Mouse (Mus musculus) midbrain, embryonic 12.5 days (tissue): ENCODE measurements around the gene Chrna4. TPM values are rescaled to one million over a fixed set of nuclear protein-coding genes. Genes with fewer than 3 reads are reported as not detected.

Source experiments
- ATAC-seq: fragments of 200-750 bp; cut with Nextera tagmentation; 2 replicates; pipeline ENCODE4 v1.8.0; 2017; ENCODE audit warnings: low read depth, moderate TSS enrichment, moderate library complexity; ENCODE audit not compliant: low FRiP score
- H3K27ac ChIP-seq: fragments of 300-500 bp; sonication (generic); replicated peaks from 2 replicates; pipeline ENCODE4 v1.5.1; 2016; ENCODE audit warnings: mild to moderate bottlenecking
- H3K27me3 ChIP-seq: fragments of 300-500 bp; sonication (generic); 2 replicates; pipeline ENCODE4 v1.6.1; 2016; ENCODE audit warnings: mild to moderate bottlenecking
- H3K36me3 ChIP-seq: fragments of 300-500 bp; sonication (generic); 2 replicates; pipeline ENCODE4 v1.6.1; 2016
- H3K4me1 ChIP-seq: fragments of 300-500 bp; sonication (generic); 2 replicates; pipeline ENCODE4 v1.6.1; 2016
- H3K4me2 ChIP-seq: fragments of 300-500 bp; sonication (generic); replicated peaks from 2 replicates; pipeline ENCODE4 v1.6.1; 2016; ENCODE audit warnings: mild to moderate bottlenecking, moderate library complexity
- H3K4me3 ChIP-seq: fragments of 300-500 bp; sonication (generic); 2 replicates; pipeline ENCODE4 v1.5.1; 2016; ENCODE audit warnings: mild to moderate bottlenecking
- H3K9ac ChIP-seq: fragments of 300-500 bp; sonication (generic); replicated peaks from 2 replicates; pipeline ENCODE4 v1.6.1; 2016; ENCODE audit warnings: mild to moderate bottlenecking, moderate library complexity
- H3K9me3 ChIP-seq: fragments of 300-500 bp; sonication (generic); 2 replicates; pipeline ENCODE4 v1.6.1; 2016; ENCODE audit warnings: mild to moderate bottlenecking
- WGBS: fragments of 180-500 bp; shearing (Covaris S2); methylation state at CpG from one replicate; pipeline ENCODE4 v1.1.7; 2016; 5-methylcytosine and 5-hydroxymethylcytosine counted together
- polyA plus RNA-seq: library from polyadenylated mRNA; unstranded; fragments of >200 nt; fragmentation: Nextera tagmentation; extraction: Ambion mirVana; gene quantifications from 2 replicates; pipeline ENCODE4 v1.2.1, GENCODE M21; 2016

Chrna4 gene
- polyA plus RNA-seq, 1 experiment from 2014 or later, result 43.2 TPM

GRCm38 (mm10) chr2:180988347-180988913 lies 54.9 kb downstream of the Chrna4 start:
- 0 out of 2 replicates have a peak, but pooled peaks have one; percentile 27 for ATAC-seq
- Histone ChIP-seq H3K27me3 (no peaks in the 10 kb centered on the region), H3K4me1 (peaks cover 13% of the 10 kb centered on the region; the same call in 1 of the 2 replicates), H3K4me2 (no peak overlapping the region), H3K36me3 (peaks cover 7% of the 10 kb centered on the region), H3K27ac (no peak overlapping the region), H3K4me3 (no peak overlapping the region), H3K9ac (no peak overlapping the region), H3K9me3 (no peaks in the 10 kb centered on the region)
- WGBS, result 68% methylated on average over 3 of the region's 3 CpGs

- Histone ChIP-seq H3K9ac (no peak overlapping the region), H3K4me1 (peaks cover 13% of the 10 kb centered on the region; the same call in 1 of the 2 replicates), H3K27me3 (no peaks in the 10 kb centered on the region), H3K36me3 (peaks cover 16% of the 10 kb centered on the region), H3K9me3 (no peaks in the 10 kb centered on the region), H3K4me3 (no peak overlapping the region), H3K4me2 (no peak overlapping the region), H3K27ac (no peak overlapping the region; the same call in 1 of the 2 replicates)
- WGBS, result 57% methylated on average over 5 of the region's 5 CpGs
- ATAC-seq, result 0 out of 2 replicates have a peak, but pooled peaks have one; percentile 34
Measured at GRCm38 (mm10) chr2:180987432-180988030, 55.8 kb downstream of the Chrna4 start.

- peaks cover 21% of the 10 kb centered on the region for H3K36me3 ChIP-seq
- no peak overlapping the region for H3K27ac ChIP-seq
- H3K4me2 ChIP-seq, result no peak overlapping the region
- H3K27me3 ChIP-seq, result no peaks in the 10 kb centered on the region
- no peak overlapping the region for H3K9ac ChIP-seq
- 68% methylated on average over 1 of the region's 1 CpGs for WGBS
- no peak overlapping the region for H3K4me3 ChIP-seq
- H3K9me3 ChIP-seq, result no peaks in the 10 kb centered on the region
- ATAC-seq, result no peak
- H3K4me1 ChIP-seq, result peaks cover 13% of the 10 kb centered on the region; the same call in 1 of the 2 replicates
Measured at GRCm38 (mm10) chr2:180987001-180987400, 56.3 kb downstream of the Chrna4 start.

GRCm38 (mm10) chr2:180986449-180986848 lies 56.9 kb downstream of the Chrna4 start, which contains the start of gene Col20a1:
Gene Col20a1 (plus strand): TSS chr2:180986535.
- peaks cover 13% of the 10 kb centered on the region; the same call in 1 of the 2 replicates for H3K4me1 ChIP-seq
- no peak within 1 kb of the TSS for H3K9ac ChIP-seq
- no peak for ATAC-seq
- no peak within 1 kb of the TSS for H3K4me3 ChIP-seq
- no peaks in the 10 kb centered on the region for H3K27me3 ChIP-seq
- 46% methylated on average over 2 of the region's 2 CpGs for WGBS
- no peak within 1 kb of the TSS for H3K27ac ChIP-seq
- H3K4me2 ChIP-seq, result no peak within 1 kb of the TSS
- no peaks in the 10 kb centered on the region for H3K9me3 ChIP-seq
- H3K36me3 ChIP-seq, result peaks cover 26% of the 10 kb centered on the region

- no peaks in the 10 kb centered on the region for H3K27me3 ChIP-seq
Measured at GRCm38 (mm10) chr2:180985635-180986034, 57.7 kb downstream of the Chrna4 start.

GRCm38 (mm10) chr2:180981133-180981532 lies 62.2 kb downstream of the Chrna4 start:
- Histone ChIP-seq H3K27ac (no peak overlapping the region), H3K4me3 (no peak overlapping the region), H3K27me3 (no peaks in the 10 kb centered on the region), H3K9me3 (no peaks in the 10 kb centered on the region), H3K36me3 (peaks cover 80% of the 10 kb centered on the region), H3K9ac (no peak overlapping the region), H3K4me1 (no peaks in the 10 kb centered on the region), H3K4me2 (no peak overlapping the region)
- ATAC-seq, result no peak
- WGBS, result 86% methylated on average over 6 of the region's 6 CpGs

More at GRCm38 (mm10) chr2:180985635-180986034, 57.7 kb downstream of the Chrna4 start:
- Histone ChIP-seq H3K27ac (no peak overlapping the region), H3K4me1 (peaks cover 13% of the 10 kb centered on the region; the same call in 1 of the 2 replicates), H3K4me2 (no peak overlapping the region), H3K4me3 (no peak overlapping the region), H3K36me3 (peaks cover 35% of the 10 kb centered on the region), H3K9me3 (no peaks in the 10 kb centered on the region), H3K9ac (no peak overlapping the region)
- 85% methylated on average over 2 of the region's 2 CpGs for WGBS
- ATAC-seq, result no peak

Other genes starting within 250 kb of the Chrna4 start
- gene Ythdf1, start 122.6 kb downstream of the Chrna4 start, polyA plus RNA-seq, result 65.2 and 67.2 TPM in 2 replicates
- 0.36 and 0.67 TPM in 2 replicates for gene Birc7, start 114.5 kb downstream of the Chrna4 start, polyA plus RNA-seq
- 72.9 and 83.1 TPM in 2 replicates for gene Nkain4, start 88.8 kb downstream of the Chrna4 start, polyA plus RNA-seq
- 86.3 and 97.4 TPM in 2 replicates for gene Arfgap1, start 76.3 kb downstream of the Chrna4 start, polyA plus RNA-seq
- 0.18 and 0.22 TPM in 2 replicates for gene Col20a1, start 57.0 kb downstream of the Chrna4 start, polyA plus RNA-seq
- gene Kcnq2, start 91.8 kb upstream of the Chrna4 start, polyA plus RNA-seq, result 30.7 and 34.3 TPM in 2 replicates
- 1.4 and 1.6 TPM in 2 replicates for gene Eef1a2, start 113.5 kb upstream of the Chrna4 start, polyA plus RNA-seq
- gene Ppdpf, start 143.7 kb upstream of the Chrna4 start, polyA plus RNA-seq, result 423 and 462 TPM in 2 replicates
- not detected in 2 replicates for gene Ptk6, start 159.2 kb upstream of the Chrna4 start, polyA plus RNA-seq
- 0.15 TPM in 1 of 2 replicates, not detected in the other for gene Srms, start 169.6 kb upstream of the Chrna4 start, polyA plus RNA-seq
- 0.15 and 0.20 TPM in 2 replicates for gene Fndc11, start 176.5 kb upstream of the Chrna4 start, polyA plus RNA-seq
- 0.48 and 0.55 TPM in 2 replicates for gene Helz2, start 198.5 kb upstream of the Chrna4 start, polyA plus RNA-seq
- 23.4 and 23.9 TPM in 2 replicates for gene Gmeb2, start 244.5 kb upstream of the Chrna4 start, polyA plus RNA-seq